Mouse (Mus musculus) forebrain, embryonic 13.5 days (tissue): ENCODE results near the gene Ccdc24. TPM values are rescaled to one million over a fixed set of nuclear protein-coding genes. Genes with fewer than 3 reads are reported as not detected.

Experiments used
- polyA plus RNA-seq: library from polyadenylated mRNA; unstranded; fragments of >200 nt; fragmentation: Nextera tagmentation; extraction: Ambion mirVana; gene quantifications from 2 replicates; pipeline ENCODE4 v1.2.1, GENCODE M21; 2015

The Ccdc24 gene
- polyA plus RNA-seq, 1 experiment from 2014 or later = 1.2 TPM

Other genes starting within 250 kb of the Ccdc24 start
- 73.6 and 76.7 TPM in 2 replicates for gene Dmap1, start 190.3 kb downstream of the Ccdc24 start, polyA plus RNA-seq
- not detected in 2 replicates for gene Gm12845, start 148.1 kb downstream of the Ccdc24 start, polyA plus RNA-seq
- gene Klf17, start 106.9 kb downstream of the Ccdc24 start, polyA plus RNA-seq = not detected in 2 replicates
- 7.8 and 7.9 TPM in 2 replicates for gene Slc6a9, start 38.1 kb downstream of the Ccdc24 start, polyA plus RNA-seq
- 28.7 and 32.0 TPM in 2 replicates for gene B4galt2, start 10.9 kb upstream of the Ccdc24 start, polyA plus RNA-seq
- 333 and 349 TPM in 2 replicates for gene Atp6v0b, start 14.8 kb upstream of the Ccdc24 start, polyA plus RNA-seq
- gene Dph2, start 19.5 kb upstream of the Ccdc24 start, polyA plus RNA-seq = 27.3 and 28.5 TPM in 2 replicates
- gene Ipo13, start 42.4 kb upstream of the Ccdc24 start, polyA plus RNA-seq = 60.5 and 70.6 TPM in 2 replicates
- 0.21 and 0.31 TPM in 2 replicates for gene Artn, start 57.2 kb upstream of the Ccdc24 start, polyA plus RNA-seq